In the genomic region with DNA sequence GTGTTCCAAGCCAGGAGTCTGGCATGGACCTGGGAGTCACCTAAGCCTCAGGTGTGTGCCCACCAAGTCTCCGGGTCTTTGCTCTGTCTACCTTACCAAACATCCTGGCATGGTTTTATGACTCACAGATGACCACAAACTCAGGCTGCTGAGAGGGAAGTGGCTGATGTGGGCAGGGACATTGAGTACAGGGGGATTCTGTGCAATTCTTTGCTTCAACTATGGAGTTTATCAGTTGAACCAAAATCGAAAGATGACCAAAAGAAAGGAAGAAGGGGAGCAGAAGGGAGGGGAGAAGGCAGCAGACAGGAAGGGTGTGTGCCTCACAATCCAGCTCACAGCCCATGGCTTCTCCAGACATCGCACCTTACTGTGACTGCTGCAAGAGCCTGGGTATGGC, we compare ENCODE assay signal across 16 mouse cellular contexts.
"Had no signal": no experiment of that assay in that cellular context is flagged by ENCODE, and none has a peak within 500 bp of the region (broad histone marks: within the 10 kb centered on the region; RNA-seq: fewer than 3 reads in every experiment).

No protein-coding gene starts in this region.

- DNase-seq: retina, postnatal 1 day; right cerebral cortex, adult 18-20 months; right cerebral cortex, postnatal 14 days; right cerebral cortex, postnatal 25 days; right cerebral cortex, postnatal 4 days; spleen, adult 18-20 months; thymus, adult 18-20 months; thymus, adult 2 months; thymus, postnatal 14 days; thymus, postnatal 25 days; thymus, postnatal 36 days; thymus, postnatal 4 days had no signal

- H3K4me1 ChIP-seq: stomach, embryonic 15.5 days had no signal

- H3K36me3 ChIP-seq: neural tube, embryonic 13.5 days; neural tube, embryonic 15.5 days; stomach, embryonic 15.5 days had no signal

- H3K9me3 ChIP-seq: neural tube, embryonic 13.5 days; neural tube, embryonic 15.5 days; stomach, embryonic 15.5 days had no signal

- H3K27ac ChIP-seq: neural tube, embryonic 13.5 days; neural tube, embryonic 15.5 days; stomach, embryonic 15.5 days; stomach, postnatal 0 days had no signal

- H3K27me3 ChIP-seq: neural tube, embryonic 13.5 days; neural tube, embryonic 15.5 days; stomach, embryonic 15.5 days had no signal

- H3K4me3 ChIP-seq: neural tube, embryonic 13.5 days; neural tube, embryonic 15.5 days; stomach, embryonic 15.5 days had no signal
